Mouse (Mus musculus): ENCODE data around the gene Pax3.

Pax3 gene

GRCm38 (mm10) chr1:78196751-78197311, at the start of gene Pax3:
Gene Pax3, minus strand, starts transcription at chr1:78197134.
- no peak for DNase-seq (ENCODE audit: low read depth, low spot score)

- DNase-seq (ENCODE audit: low read depth, low spot score): no peak
These were observed 37.4 kb upstream of the Pax3 start for GRCm38 (mm10) chr1:78234306-78234705.

- no peak for DNase-seq (ENCODE audit: low read depth, low spot score)
These were observed 35.1 kb upstream of the Pax3 start for GRCm38 (mm10) chr1:78231901-78232546.

- DNase-seq (ENCODE audit: low read depth, low spot score): no peak
These were observed 32.9 kb upstream of the Pax3 start for GRCm38 (mm10) chr1:78229801-78230200.

- no peak for DNase-seq (ENCODE audit: low read depth, low spot score)
These were observed 31.8 kb upstream of the Pax3 start for GRCm38 (mm10) chr1:78228771-78229170.

- no peak for DNase-seq (ENCODE audit: low read depth, low spot score)
These were observed 21.3 kb upstream of the Pax3 start for GRCm38 (mm10) chr1:78218057-78218780.

GRCm38 (mm10) chr1:78217151-78218034, 20.5 kb upstream of the Pax3 start:
- DNase-seq (ENCODE audit: low read depth, low spot score): no peak

- no peak for DNase-seq (ENCODE audit: low read depth, low spot score)
These were observed 19.7 kb upstream of the Pax3 start for GRCm38 (mm10) chr1:78216509-78217141.

- DNase-seq (ENCODE audit: low read depth, low spot score): no peak
These were observed 19.0 kb upstream of the Pax3 start for GRCm38 (mm10) chr1:78215749-78216508.

GRCm38 (mm10) chr1:78211041-78211440, 14.1 kb upstream of the Pax3 start:
- DNase-seq (ENCODE audit: low read depth, low spot score): no peak

GRCm38 (mm10) chr1:78210568-78210967, 13.6 kb upstream of the Pax3 start:
- no peak for DNase-seq (ENCODE audit: low read depth, low spot score)

- no peak for DNase-seq (ENCODE audit: low read depth, low spot score)
These were observed 11.4 kb upstream of the Pax3 start for GRCm38 (mm10) chr1:78208281-78208814.

- DNase-seq (ENCODE audit: low read depth, low spot score): no peak
These were observed 7.4 kb upstream of the Pax3 start for GRCm38 (mm10) chr1:78204341-78204740.

- DNase-seq (ENCODE audit: low read depth, low spot score): no peak
These were observed 6.8 kb upstream of the Pax3 start for GRCm38 (mm10) chr1:78203622-78204211.

- DNase-seq (ENCODE audit: low read depth, low spot score): no peak
These were observed 6.2 kb upstream of the Pax3 start for GRCm38 (mm10) chr1:78203086-78203614.

GRCm38 (mm10) chr1:78202466-78203085, 5.6 kb upstream of the Pax3 start:
- DNase-seq (ENCODE audit: low read depth, low spot score): no peak

GRCm38 (mm10) chr1:78201251-78202010, 4.5 kb upstream of the Pax3 start:
- no peak for DNase-seq (ENCODE audit: low read depth, low spot score)

- no peak for DNase-seq (ENCODE audit: low read depth, low spot score)
These were observed 3.3 kb upstream of the Pax3 start for GRCm38 (mm10) chr1:78200191-78200590.

GRCm38 (mm10) chr1:78199221-78199620, 2.3 kb upstream of the Pax3 start:
- DNase-seq (ENCODE audit: low read depth, low spot score): no peak

Data from skeletal muscle tissue, adult 2 months (tissue).